Mouse (Mus musculus): ENCODE measurements at regions not wholly inside any gene's neighbourhood (a gene's known extent, or its start where the extent isn't known, plus 50 kb on each side); places are given as distances from the start of the nearest gene placed in this dataset.

DNA sequence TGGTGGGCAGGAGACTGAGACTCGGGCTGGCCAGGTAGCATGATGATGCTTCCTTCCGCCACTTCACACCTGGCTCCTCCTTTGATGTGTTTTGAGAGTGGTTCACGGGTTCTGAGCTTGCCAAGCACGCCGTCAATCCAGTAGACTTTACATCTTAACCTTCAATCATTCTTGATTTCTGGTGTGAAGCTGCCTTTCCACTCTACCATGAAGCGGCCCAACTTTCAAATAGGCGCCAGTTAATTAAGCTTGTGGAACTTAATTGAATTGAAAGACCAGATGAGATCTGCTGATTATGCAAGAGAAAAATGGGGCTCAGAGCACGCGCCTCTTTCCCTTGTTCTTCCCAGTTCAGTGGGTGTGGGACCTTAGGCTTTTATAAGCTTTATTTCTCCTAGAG is 247.1 kb upstream of the Slc24a5 start:
- no peak overlapping the region for H3K27ac ChIP-seq
- WGBS = 68% methylated on average over 9 of the region's 9 CpGs
- ATAC-seq (replicated peaks; ENCODE audit: low FRiP score, low read depth) = no peak; the same call in 1 of the 2 replicates

DNA sequence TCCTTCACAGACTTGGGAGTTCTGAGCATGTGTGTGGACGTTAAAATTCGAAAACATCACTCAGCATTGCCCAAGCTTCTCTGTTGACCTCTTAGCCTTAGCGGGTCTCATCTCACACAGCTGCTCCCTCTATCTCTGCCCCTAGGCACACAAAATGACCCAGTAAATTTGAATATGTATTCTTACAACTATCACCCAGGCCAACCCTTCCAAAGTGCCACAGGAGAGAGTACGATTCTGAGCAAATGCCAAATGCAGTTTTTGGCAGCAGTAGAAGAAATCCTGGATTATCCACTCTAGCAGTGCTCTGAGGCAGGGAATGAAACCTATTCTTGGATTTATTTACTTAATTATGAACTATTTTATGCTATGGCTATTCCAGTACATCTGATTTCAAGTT is 246.6 kb upstream of the Slc24a5 start:
- ATAC-seq (replicated peaks; ENCODE audit: low FRiP score, low read depth) = no peak
- no peaks in the 10 kb centered on the region for H3K36me3 ChIP-seq (ENCODE audit: insufficient read depth, low read length)
- no peak overlapping the region for H3K4me2 ChIP-seq (ENCODE audit: low read length)
- no peaks in the 10 kb centered on the region for H3K9me3 ChIP-seq (replicated peaks; ENCODE audit: low read length)
- DNase-seq (ENCODE audit: low spot score) = no peak
- TF ChIP-seq CTCF (IDR thresholded peaks at IDR 0.05; ENCODE audit: low read depth) = no peak
- H3K4me1 ChIP-seq (replicated peaks; ENCODE audit: insufficient read depth, low read length) = no peaks in the 10 kb centered on the region
- H3K27me3 ChIP-seq (ENCODE audit: insufficient read depth, low read length) = no peaks in the 10 kb centered on the region
- 76% methylated on average over 4 of the region's 4 CpGs for WGBS
- no peak overlapping the region for H3K9ac ChIP-seq (ENCODE audit: low read depth, low read length)
- H3K27ac ChIP-seq = no peak overlapping the region
- no peak overlapping the region for H3K4me3 ChIP-seq (replicated peaks; ENCODE audit: low read depth, low read length)

More for the DNA sequence above, 247.1 kb upstream of the Slc24a5 start:
- no peak for DNase-seq (ENCODE audit: low spot score)
- H3K36me3 ChIP-seq (ENCODE audit: insufficient read depth, low read length) = no peaks in the 10 kb centered on the region
- H3K4me3 ChIP-seq (replicated peaks; ENCODE audit: low read depth, low read length) = no peak overlapping the region
- no peaks in the 10 kb centered on the region for H3K9me3 ChIP-seq (replicated peaks; ENCODE audit: low read length)
- no peaks in the 10 kb centered on the region for H3K27me3 ChIP-seq (ENCODE audit: insufficient read depth, low read length)
- H3K4me1 ChIP-seq (replicated peaks; ENCODE audit: insufficient read depth, low read length) = no peaks in the 10 kb centered on the region
- H3K9ac ChIP-seq (ENCODE audit: low read depth, low read length) = no peak overlapping the region
- no peak for TF ChIP-seq CTCF (IDR thresholded peaks at IDR 0.05; ENCODE audit: low read depth)
- no peak overlapping the region for H3K4me2 ChIP-seq (ENCODE audit: low read length)

DNA sequence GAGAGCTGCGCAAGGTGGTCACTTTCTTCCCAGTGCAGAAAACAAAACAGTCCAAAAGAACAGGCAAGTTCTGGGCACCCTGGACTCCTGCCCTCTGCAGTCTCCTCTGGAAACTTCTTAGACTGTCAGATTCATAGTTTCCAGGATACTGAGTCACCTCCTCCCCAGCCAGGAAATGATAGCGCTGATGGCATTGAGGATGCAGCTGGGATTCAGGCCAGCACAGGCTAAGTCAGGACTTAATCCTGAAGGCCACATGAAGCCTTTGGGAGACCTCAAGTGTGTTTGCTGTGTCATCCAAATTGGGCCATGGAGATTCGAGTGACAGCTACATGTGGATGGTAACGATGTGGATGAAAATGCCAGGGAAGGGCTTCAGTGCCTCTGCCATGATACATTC is 219.1 kb upstream of the Slc24a5 start:
- H3K9me3 ChIP-seq (replicated peaks; ENCODE audit: low read length) = no peaks in the 10 kb centered on the region
- no peak; the same call in 1 of the 2 replicates for TF ChIP-seq CTCF (IDR thresholded peaks at IDR 0.05; ENCODE audit: low read depth)
- H3K9ac ChIP-seq (ENCODE audit: low read depth, low read length) = no peak overlapping the region
- H3K4me3 ChIP-seq (replicated peaks; ENCODE audit: low read depth, low read length) = no peak overlapping the region
- DNase-seq (ENCODE audit: low spot score) (peak; percentile 40), ATAC-seq (replicated peaks; ENCODE audit: low FRiP score, low read depth) (0 out of 2 replicates have a peak, but pooled peaks have one; percentile 25)
- peak overlapping the region; percentile 28; the same call in 1 of the 2 replicates for H3K27ac ChIP-seq
- H3K4me2 ChIP-seq (ENCODE audit: low read length) = no peak overlapping the region
- peaks cover 3% of the 10 kb centered on the region; the same call in 1 of the 2 replicates for H3K4me1 ChIP-seq (replicated peaks; ENCODE audit: insufficient read depth, low read length)
- H3K27me3 ChIP-seq (ENCODE audit: insufficient read depth, low read length) = no peaks in the 10 kb centered on the region
- no peaks in the 10 kb centered on the region for H3K36me3 ChIP-seq (ENCODE audit: insufficient read depth, low read length)
- 77% methylated on average over 4 of the region's 4 CpGs for WGBS

DNA sequence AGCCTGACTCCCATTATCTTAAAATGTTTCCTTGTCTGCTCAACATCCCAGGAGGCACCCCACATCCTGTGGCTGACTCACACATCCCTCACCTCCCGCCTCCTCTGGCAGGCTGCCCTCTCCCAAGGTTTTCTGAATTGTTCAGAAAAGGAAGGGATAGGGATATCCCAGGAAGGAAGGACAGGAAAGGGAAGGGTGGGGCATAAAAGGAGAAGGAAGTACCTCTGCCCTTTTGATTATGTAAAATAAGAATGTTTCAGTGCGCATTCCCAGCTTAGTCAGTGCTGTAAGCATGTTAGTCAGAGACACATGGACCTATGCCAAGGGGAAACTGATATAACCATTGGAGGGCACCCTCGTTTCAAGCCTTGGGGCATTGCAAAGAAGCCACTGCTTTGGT is 209.4 kb upstream of the Slc24a5 start:
- DNase-seq (ENCODE audit: low spot score) (peak; percentile 74), ATAC-seq (replicated peaks; ENCODE audit: low FRiP score, low read depth) (peak; percentile 21; the same call in 1 of the 2 replicates)
- Histone ChIP-seq H3K9ac (ENCODE audit: low read depth, low read length) (no peak overlapping the region), H3K36me3 (ENCODE audit: insufficient read depth, low read length) (no peaks in the 10 kb centered on the region), H3K4me3 (replicated peaks; ENCODE audit: low read depth, low read length) (no peak overlapping the region), H3K9me3 (replicated peaks; ENCODE audit: low read length) (no peaks in the 10 kb centered on the region), H3K27me3 (ENCODE audit: insufficient read depth, low read length) (no peaks in the 10 kb centered on the region), H3K27ac (no peak overlapping the region), H3K4me1 (replicated peaks; ENCODE audit: insufficient read depth, low read length) (no peaks in the 10 kb centered on the region), H3K4me2 (ENCODE audit: low read length) (no peak overlapping the region)
- 58% methylated on average over 3 of the region's 3 CpGs for WGBS
- peak; percentile 29; the same call in 1 of the 2 replicates for TF ChIP-seq CTCF (IDR thresholded peaks at IDR 0.05; ENCODE audit: low read depth)

DNA sequence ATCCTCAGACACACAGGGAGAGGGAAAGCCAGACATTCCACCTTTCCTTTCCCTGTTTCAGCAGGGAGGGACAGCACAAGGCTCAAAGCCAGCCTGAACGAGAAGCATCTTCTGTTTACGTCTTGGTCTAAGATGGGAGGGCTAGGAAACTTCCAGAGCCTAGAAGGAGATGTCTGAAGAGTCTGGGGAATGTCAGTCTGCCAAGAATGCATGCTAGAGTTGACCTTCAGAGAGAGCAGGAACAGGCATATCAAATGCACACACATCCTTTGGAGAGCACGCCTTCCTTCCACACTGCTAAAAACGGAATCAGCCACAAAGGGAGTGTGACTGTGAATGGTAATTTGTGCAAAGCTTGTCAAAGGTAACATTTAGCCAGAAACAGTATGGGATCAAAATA is 179.7 kb upstream of the Slc24a5 start:
- H3K9me3 ChIP-seq (replicated peaks; ENCODE audit: low read length) = no peaks in the 10 kb centered on the region
- H3K9ac ChIP-seq (ENCODE audit: low read depth, low read length) = no peak overlapping the region
- DNase-seq (ENCODE audit: low spot score) (peak; percentile 43), ATAC-seq (replicated peaks; ENCODE audit: low FRiP score, low read depth) (no peak)
- no peak overlapping the region for H3K4me2 ChIP-seq (ENCODE audit: low read length)
- H3K36me3 ChIP-seq (ENCODE audit: insufficient read depth, low read length) = no peaks in the 10 kb centered on the region
- 38% methylated on average over 4 of the region's 4 CpGs for WGBS
- H3K4me3 ChIP-seq (replicated peaks; ENCODE audit: low read depth, low read length) = no peak overlapping the region
- no peak for TF ChIP-seq CTCF (IDR thresholded peaks at IDR 0.05; ENCODE audit: low read depth)
- no peak overlapping the region for H3K27ac ChIP-seq
- H3K4me1 ChIP-seq (replicated peaks; ENCODE audit: insufficient read depth, low read length) = no peaks in the 10 kb centered on the region
- no peaks in the 10 kb centered on the region for H3K27me3 ChIP-seq (ENCODE audit: insufficient read depth, low read length)

DNA sequence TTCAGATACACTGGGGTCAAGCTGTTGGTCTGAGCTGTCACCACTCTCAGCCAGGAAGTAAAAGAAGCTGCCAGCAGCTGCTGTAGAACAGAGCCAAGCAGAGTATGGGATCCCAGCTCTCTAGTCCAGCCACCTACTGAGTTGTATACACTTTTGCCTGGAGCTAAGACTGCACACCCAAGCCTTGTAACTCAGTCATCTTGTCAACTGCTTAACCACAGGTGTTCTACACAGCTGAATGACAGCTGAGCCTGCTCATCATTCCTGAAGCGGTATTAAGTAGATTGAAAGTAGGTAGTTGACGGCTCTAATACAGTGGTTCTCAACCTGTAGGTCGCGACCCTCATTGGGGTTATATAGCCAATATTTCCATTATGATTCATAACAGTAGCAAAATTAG is 172.9 kb upstream of the Slc24a5 start:
- H3K9me3 ChIP-seq (replicated peaks; ENCODE audit: low read length) = no peaks in the 10 kb centered on the region
- 92% methylated on average over 4 of the region's 4 CpGs for WGBS
- H3K27ac ChIP-seq = no peak overlapping the region
- TF ChIP-seq CTCF (IDR thresholded peaks at IDR 0.05; ENCODE audit: low read depth) = no peak
- H3K4me1 ChIP-seq (replicated peaks; ENCODE audit: insufficient read depth, low read length) = no peaks in the 10 kb centered on the region
- no peak for ATAC-seq (replicated peaks; ENCODE audit: low FRiP score, low read depth)
- no peak overlapping the region for H3K9ac ChIP-seq (ENCODE audit: low read depth, low read length)
- H3K4me3 ChIP-seq (replicated peaks; ENCODE audit: low read depth, low read length) = no peak overlapping the region
- H3K36me3 ChIP-seq (ENCODE audit: insufficient read depth, low read length) = no peaks in the 10 kb centered on the region
- H3K4me2 ChIP-seq (ENCODE audit: low read length) = no peak overlapping the region
- no peak for DNase-seq (ENCODE audit: low spot score)
- no peaks in the 10 kb centered on the region for H3K27me3 ChIP-seq (ENCODE audit: insufficient read depth, low read length)

DNA sequence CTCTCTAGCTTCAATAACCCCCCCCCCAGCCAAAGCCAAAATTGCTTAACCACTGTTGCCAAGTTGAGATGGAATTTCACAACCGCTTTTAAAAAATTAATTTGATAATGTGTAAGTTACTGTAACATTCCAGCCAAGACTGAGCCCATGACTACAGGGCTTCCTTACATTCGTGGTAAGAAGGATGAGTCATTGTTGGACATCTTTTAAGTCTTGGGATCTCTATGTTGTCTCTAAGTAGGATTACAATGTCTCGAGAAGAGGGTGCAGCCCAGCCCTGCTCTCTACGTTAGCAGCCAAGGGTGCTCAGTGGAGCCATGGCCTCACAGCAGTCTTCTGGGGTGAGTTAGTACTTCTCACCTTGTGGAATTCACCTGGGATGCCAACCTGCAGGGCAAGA is 164.4 kb upstream of the Slc24a5 start:
- TF ChIP-seq CTCF (IDR thresholded peaks at IDR 0.05; ENCODE audit: low read depth) = no peak
- WGBS = 84% methylated on average over 4 of the region's 4 CpGs
- Histone ChIP-seq H3K4me2 (ENCODE audit: low read length) (no peak overlapping the region), H3K4me3 (replicated peaks; ENCODE audit: low read depth, low read length) (no peak overlapping the region), H3K9ac (ENCODE audit: low read depth, low read length) (no peak overlapping the region), H3K4me1 (replicated peaks; ENCODE audit: insufficient read depth, low read length) (no peaks in the 10 kb centered on the region), H3K9me3 (replicated peaks; ENCODE audit: low read length) (no peaks in the 10 kb centered on the region), H3K27ac (no peak overlapping the region), H3K36me3 (ENCODE audit: insufficient read depth, low read length) (no peaks in the 10 kb centered on the region), H3K27me3 (ENCODE audit: insufficient read depth, low read length) (no peaks in the 10 kb centered on the region)
- no peak for DNase-seq (ENCODE audit: low spot score)
- no peak for ATAC-seq (replicated peaks; ENCODE audit: low FRiP score, low read depth)

Measured in kidney, postnatal 0 days (tissue).